ENCODE assay signal across 8 mouse cellular contexts in genomic region chr5:137287953-137288743, GRCm38 (mm10). TPM values are rescaled to one million over a fixed set of nuclear protein-coding genes. Genes with fewer than 3 reads are reported as not detected.
DNase-seq lines count a peak whose midpoint lies in the region; ATAC-seq and TF ChIP-seq lines count a peak whose summit lies in the region.

No protein-coding gene starts in this region.

- under 1% methylated on average over 45 of the region's 65 CpGs for WGBS in forebrain, embryonic 14.5 days
- under 1% methylated on average over 61 of the region's 65 CpGs for WGBS in midbrain, embryonic 12.5 days
- under 1% methylated on average over 61 of the region's 65 CpGs for WGBS in stomach, embryonic 15.5 days

- H3K36me3 ChIP-seq in forebrain, embryonic 14.5 days (ENCODE audit: control insufficient read depth, insufficient read depth, low read length), result no peaks in the 10 kb centered on the region
- no peaks in the 10 kb centered on the region for H3K36me3 ChIP-seq in midbrain, embryonic 12.5 days
- no peaks in the 10 kb centered on the region for H3K36me3 ChIP-seq in stomach, embryonic 15.5 days

- peak overlapping the region; percentile 95 for H3K4me2 ChIP-seq in forebrain, embryonic 14.5 days (ENCODE audit: low read length)
- H3K4me2 ChIP-seq in midbrain, embryonic 12.5 days (replicated peaks), result peak overlapping the region; percentile 95
- peak overlapping the region; percentile 69 for H3K4me2 ChIP-seq in stomach, embryonic 15.5 days

- H3K27ac ChIP-seq in forebrain, embryonic 14.5 days (ENCODE audit: low read depth, low read length), result no peak overlapping the region
- H3K27ac ChIP-seq in layer of hippocampus, adult 2 months, result peak overlapping the region; percentile 90
- H3K27ac ChIP-seq in midbrain, embryonic 12.5 days (replicated peaks), result peak overlapping the region; percentile 42; the same call in 1 of the 2 replicates
- H3K27ac ChIP-seq in stomach, embryonic 15.5 days, result no peak overlapping the region

- peaks cover 26% of the 10 kb centered on the region; the same call in 1 of the 2 replicates for H3K27me3 ChIP-seq in forebrain, embryonic 14.5 days (replicated peaks; ENCODE audit: control insufficient read depth, insufficient read depth, low read length)
- peaks cover 61% of the 10 kb centered on the region for H3K27me3 ChIP-seq in midbrain, embryonic 12.5 days
- H3K27me3 ChIP-seq in stomach, embryonic 15.5 days (replicated peaks), result peaks cover 33% of the 10 kb centered on the region

- DNase-seq in kidney, postnatal 10 days, result peak; percentile 50
- no peak for DNase-seq in kidney, adult 18-20 months
- DNase-seq in cerebellum, adult 11-12 months, result peak; percentile 85
- DNase-seq in forebrain, embryonic 14.5 days (ENCODE audit: low spot score), result peak; percentile 35
- DNase-seq in layer of hippocampus, adult 2 months (ENCODE audit: low spot score in 2 of 2), result peak; percentile 48 to 54
- DNase-seq in adrenal gland, adult 8-10 months, result no peak

- H3K9me3 ChIP-seq in forebrain, embryonic 14.5 days (replicated peaks; ENCODE audit: control insufficient read depth, low read length), result no peaks in the 10 kb centered on the region
- H3K9me3 ChIP-seq in midbrain, embryonic 12.5 days, result no peaks in the 10 kb centered on the region
- H3K9me3 ChIP-seq in stomach, embryonic 15.5 days, result no peaks in the 10 kb centered on the region

- TF ChIP-seq CTCF in layer of hippocampus, adult 2 months (conservative IDR thresholded peaks at IDR 0.05), result no peak

- H3K4me3 ChIP-seq in forebrain, embryonic 14.5 days (ENCODE audit: low read depth, low read length), result peak overlapping the region; percentile 44
- peak overlapping the region; percentile 69 for H3K4me3 ChIP-seq in layer of hippocampus, adult 2 months
- peak overlapping the region; percentile 49 for H3K4me3 ChIP-seq in midbrain, embryonic 12.5 days
- H3K4me3 ChIP-seq in stomach, embryonic 15.5 days (replicated peaks), result peak overlapping the region; percentile 43

- H3K4me1 ChIP-seq in forebrain, embryonic 14.5 days (ENCODE audit: control insufficient read depth, insufficient read depth, low read length), result peaks cover 12% of the 10 kb centered on the region; the same call in 1 of the 2 replicates
- peaks cover 40% of the 10 kb centered on the region for H3K4me1 ChIP-seq in midbrain, embryonic 12.5 days
- peaks cover 28% of the 10 kb centered on the region for H3K4me1 ChIP-seq in stomach, embryonic 15.5 days

- H3K9ac ChIP-seq in forebrain, embryonic 14.5 days (ENCODE audit: low read length), result peak overlapping the region; percentile 68
- peak overlapping the region; percentile 59 for H3K9ac ChIP-seq in midbrain, embryonic 12.5 days (replicated peaks)
- peak overlapping the region; percentile 26 for H3K9ac ChIP-seq in stomach, embryonic 15.5 days

- no peak; the same call in 1 of the 2 replicates for ATAC-seq in forebrain, embryonic 14.5 days
- ATAC-seq in midbrain, embryonic 12.5 days (ENCODE audit: low FRiP score, low read depth), result no peak
- no peak for ATAC-seq in stomach, embryonic 15.5 days (ENCODE audit: insufficient read depth, low FRiP score, low read depth)

RNA-seq across cellular contexts. Expression of gene Ache, which starts 0.8 kb away (rescaled TPM):
- 6.9 and 10.9 TPM in 2 replicates for polyA plus RNA-seq in forebrain, embryonic 14.5 days (2014; fragmentation: Nextera tagmentation; extraction: Ambion mirVana)
- 10 to 100 TPM; 58.5 to 62.3 TPM for total RNA-seq in layer of hippocampus, adult 2 months (2021)
- 5.0 and 5.3 TPM in 2 replicates for polyA plus RNA-seq in midbrain, embryonic 12.5 days (2016; fragmentation: Nextera tagmentation; extraction: Ambion mirVana)
- 9.8 and 12.3 TPM in 2 replicates for polyA plus RNA-seq in stomach, embryonic 15.5 days (2015; fragmentation: Nextera tagmentation; extraction: Ambion mirVana)
- 10 to 100 TPM; 11.5 to 22.5 (median 16.8) TPM for total RNA-seq in adrenal gland, adult 8-10 months (2022)

RNA-seq across cellular contexts. Expression of gene Ufsp1, which starts 6.3 kb away (rescaled TPM):
- polyA plus RNA-seq in forebrain, embryonic 14.5 days (2014; fragmentation: Nextera tagmentation; extraction: Ambion mirVana), result 9.8 and 10.3 TPM in 2 replicates
- total RNA-seq in layer of hippocampus, adult 2 months (2021), result 10 to 100 TPM; 12.4 to 13.8 TPM
- 7.9 and 8.0 TPM in 2 replicates for polyA plus RNA-seq in midbrain, embryonic 12.5 days (2016; fragmentation: Nextera tagmentation; extraction: Ambion mirVana)
- polyA plus RNA-seq in stomach, embryonic 15.5 days (2015; fragmentation: Nextera tagmentation; extraction: Ambion mirVana), result 7.8 and 8.7 TPM in 2 replicates
- 10 to 100 TPM; 13.0 to 16.4 (median 15.8) TPM for total RNA-seq in adrenal gland, adult 8-10 months (2022)

RNA-seq across cellular contexts. Expression of gene Srrt, which starts 19.3 kb away (rescaled TPM):
- 78.9 and 95.2 TPM in 2 replicates for polyA plus RNA-seq in forebrain, embryonic 14.5 days (2014; fragmentation: Nextera tagmentation; extraction: Ambion mirVana)
- 100 to 1,000 TPM; 223 to 232 TPM for total RNA-seq in layer of hippocampus, adult 2 months (2021)
- polyA plus RNA-seq in midbrain, embryonic 12.5 days (2016; fragmentation: Nextera tagmentation; extraction: Ambion mirVana), result 178 and 180 TPM in 2 replicates
- 113 and 122 TPM in 2 replicates for polyA plus RNA-seq in stomach, embryonic 15.5 days (2015; fragmentation: Nextera tagmentation; extraction: Ambion mirVana)
- total RNA-seq in adrenal gland, adult 8-10 months (2022), result 100 to 1,000 TPM; 145 to 244 (median 187) TPM

RNA-seq across cellular contexts. Expression of gene Trip6, which starts 26.1 kb away (rescaled TPM):
- polyA plus RNA-seq in forebrain, embryonic 14.5 days (2014; fragmentation: Nextera tagmentation; extraction: Ambion mirVana), result 18.2 and 18.4 TPM in 2 replicates
- total RNA-seq in layer of hippocampus, adult 2 months (2021), result 1 to 10 TPM; 4.8 to 7.3 TPM
- 34.9 and 43.3 TPM in 2 replicates for polyA plus RNA-seq in midbrain, embryonic 12.5 days (2016; fragmentation: Nextera tagmentation; extraction: Ambion mirVana)
- polyA plus RNA-seq in stomach, embryonic 15.5 days (2015; fragmentation: Nextera tagmentation; extraction: Ambion mirVana), result 73.2 and 73.4 TPM in 2 replicates
- total RNA-seq in adrenal gland, adult 8-10 months (2022), result 10 to 100 TPM; 35.7 to 54.9 (median 48.5) TPM

RNA-seq across cellular contexts. Expression of gene Slc12a9, which starts 45.2 kb away (rescaled TPM):
- 6.2 and 9.9 TPM in 2 replicates for polyA plus RNA-seq in forebrain, embryonic 14.5 days (2014; fragmentation: Nextera tagmentation; extraction: Ambion mirVana)
- total RNA-seq in layer of hippocampus, adult 2 months (2021), result 10 to 100 TPM; 27.9 to 28.4 TPM
- 22.7 and 22.9 TPM in 2 replicates for polyA plus RNA-seq in midbrain, embryonic 12.5 days (2016; fragmentation: Nextera tagmentation; extraction: Ambion mirVana)
- polyA plus RNA-seq in stomach, embryonic 15.5 days (2015; fragmentation: Nextera tagmentation; extraction: Ambion mirVana), result 13.0 and 14.5 TPM in 2 replicates
- 10 to 100 TPM; 10.2 to 22.1 (median 16.6) TPM for total RNA-seq in adrenal gland, adult 8-10 months (2022)

Comparison
In these comparisons a context has a peak if more than half of its experiments do, and no peak if none do; other contexts are left out.
1. DNase-seq: peak in kidney, postnatal 10 days (single experiment), cerebellum, adult 11-12 months (single experiment), forebrain, embryonic 14.5 days (single experiment) and layer of hippocampus, adult 2 months (2 of 2); none in kidney, adult 18-20 months (single experiment) and adrenal gland, adult 8-10 months (single experiment).
2. H3K27ac ChIP-seq: peak in layer of hippocampus, adult 2 months (single experiment) and midbrain, embryonic 12.5 days (single experiment); none in forebrain, embryonic 14.5 days (single experiment) and stomach, embryonic 15.5 days (single experiment).
3. Peak in every context shown above with its lines, with median percentiles within 50 percentile points of each other: H3K4me2 ChIP-seq, H3K4me3 ChIP-seq and H3K9ac ChIP-seq.